Mouse (Mus musculus) telencephalon, adult 2 months (tissue): ENCODE results near the gene Zfp326.
"Not testable (repeated sequence)": the region's sequence is repeated elsewhere in the genome, so short reads cannot be mapped to it uniquely, and the experiment has no call there.

Experiments
- DNase-seq: peaks from one replicate; pipeline ENCODE4 v3.0.0-alpha.2; 2011; ENCODE audit warnings: low read depth, low spot score

Zfp326 gene

DNA sequence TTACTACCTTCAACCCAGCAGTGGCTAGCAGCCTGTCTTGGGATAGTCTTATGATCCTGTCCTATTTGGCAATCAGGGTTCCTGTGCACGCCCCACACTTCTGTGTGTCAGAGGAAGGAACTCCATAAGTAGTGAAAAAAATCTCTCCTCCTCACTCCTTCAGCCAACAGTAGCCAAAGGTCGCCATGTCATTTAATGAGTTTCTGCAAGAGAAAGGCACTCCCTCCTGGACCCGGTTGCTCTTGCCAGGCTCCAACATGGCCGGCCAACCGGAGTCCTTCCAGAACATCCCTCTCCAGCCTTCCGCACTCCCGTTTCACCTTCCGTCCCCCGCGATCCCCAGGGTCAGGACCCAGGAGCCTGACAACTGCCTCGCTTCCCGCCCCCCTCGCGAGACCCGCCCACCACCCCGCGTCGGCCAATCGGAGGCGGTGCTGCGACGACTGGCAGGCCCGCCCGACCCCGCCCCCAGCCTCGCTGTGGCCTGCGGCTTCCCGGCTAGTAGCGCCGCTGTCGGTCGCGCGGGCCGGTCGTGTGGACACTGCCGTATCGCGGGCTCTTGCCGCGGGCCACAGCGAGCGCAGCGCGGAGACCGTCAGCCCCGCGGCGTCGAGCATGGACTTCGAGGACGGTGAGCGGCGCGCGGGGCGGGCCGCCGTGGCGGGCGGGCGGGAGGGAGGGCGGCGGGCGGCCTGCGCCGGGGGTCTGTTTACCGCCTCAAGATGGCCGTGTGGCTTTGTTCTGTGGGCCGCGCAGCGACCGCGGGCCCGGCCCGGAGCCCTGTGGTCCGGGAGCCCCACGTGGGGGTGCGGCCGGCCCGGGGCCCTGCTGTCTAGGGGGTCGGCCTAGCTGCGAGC, at the start of gene Zfp326:
Zfp326 (plus strand) TSS at position 498 of the 857 bp plus-strand sequence.
- DNase-seq = peak; percentile 72

DNA sequence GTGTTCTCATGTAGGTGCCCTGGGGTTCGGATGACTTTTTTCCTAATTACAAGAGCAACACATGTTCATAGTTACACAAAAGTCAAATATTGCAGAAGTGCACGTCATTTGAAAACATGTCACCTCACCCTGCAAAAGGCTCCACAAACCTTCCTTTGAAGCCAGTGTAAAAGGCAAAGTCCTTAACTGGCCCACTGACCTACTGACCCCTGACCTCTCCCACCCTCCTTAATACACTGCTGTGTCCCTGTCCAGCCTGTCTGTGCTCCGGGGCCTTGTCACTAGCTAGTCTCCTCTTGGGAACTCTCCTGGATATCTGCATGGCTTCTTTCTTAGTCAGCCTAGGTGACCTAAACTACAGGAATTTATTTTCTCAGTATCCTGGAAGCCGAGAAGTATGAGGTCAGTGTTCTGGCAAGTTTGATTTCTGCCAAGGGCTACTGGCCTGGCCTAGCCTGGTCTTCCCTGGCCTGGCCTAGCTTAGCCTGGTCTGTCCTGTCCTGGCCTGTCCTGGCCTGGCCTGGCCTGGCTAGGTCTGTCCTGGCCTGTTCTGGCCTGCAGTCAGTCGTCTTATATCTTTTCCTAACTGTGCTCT, 49.4 kb upstream of the Zfp326 start:
- no peak for DNase-seq

DNA sequence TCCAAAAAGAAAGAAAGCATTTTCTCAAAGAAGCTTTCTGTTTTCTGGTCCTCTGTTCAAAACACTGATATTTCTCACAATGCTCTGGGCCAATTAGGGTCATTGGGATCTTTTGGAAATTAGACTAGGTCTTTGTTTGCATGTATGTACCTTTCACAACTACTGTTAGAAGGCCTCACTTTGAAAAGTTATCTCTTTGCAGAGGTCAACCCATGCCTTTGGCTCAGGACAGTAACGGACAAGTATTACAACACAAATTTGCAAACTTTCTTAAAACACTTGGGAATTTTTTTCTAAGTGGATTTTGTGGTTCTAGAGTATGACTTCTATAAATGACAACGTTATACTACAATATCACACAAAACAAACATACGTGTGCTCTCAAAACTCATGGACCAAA, 48.3 kb upstream of the Zfp326 start:
- DNase-seq = no peak

DNA sequence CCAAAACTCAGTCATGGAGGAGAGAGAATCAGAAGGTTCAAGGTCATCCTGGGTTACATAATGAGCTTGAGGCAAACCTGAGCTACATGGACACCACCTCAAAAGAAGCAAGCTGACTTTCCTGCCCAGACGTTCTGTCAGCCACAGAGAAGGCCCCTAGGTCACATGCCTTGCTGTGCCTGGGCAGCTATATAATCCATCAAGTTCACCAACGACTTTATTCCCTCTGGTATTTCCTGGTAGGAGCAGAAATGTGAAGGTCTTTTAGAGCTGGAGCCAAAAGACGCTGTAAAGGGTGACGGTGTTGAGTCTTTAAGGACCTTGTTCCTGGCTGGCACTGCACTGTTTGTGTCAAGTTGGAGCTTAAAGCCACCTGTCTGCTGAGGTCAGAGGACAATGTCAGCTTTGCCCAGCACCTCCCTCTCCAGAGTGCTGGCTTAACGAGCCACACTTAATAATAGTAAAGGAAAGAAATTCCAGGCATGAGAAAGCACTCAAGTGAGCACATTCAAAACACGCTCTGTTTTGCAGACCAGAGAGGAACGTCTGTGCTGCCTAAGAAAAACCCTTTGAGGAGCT, 47.3 kb upstream of the Zfp326 start:
- DNase-seq = no peak

DNA sequence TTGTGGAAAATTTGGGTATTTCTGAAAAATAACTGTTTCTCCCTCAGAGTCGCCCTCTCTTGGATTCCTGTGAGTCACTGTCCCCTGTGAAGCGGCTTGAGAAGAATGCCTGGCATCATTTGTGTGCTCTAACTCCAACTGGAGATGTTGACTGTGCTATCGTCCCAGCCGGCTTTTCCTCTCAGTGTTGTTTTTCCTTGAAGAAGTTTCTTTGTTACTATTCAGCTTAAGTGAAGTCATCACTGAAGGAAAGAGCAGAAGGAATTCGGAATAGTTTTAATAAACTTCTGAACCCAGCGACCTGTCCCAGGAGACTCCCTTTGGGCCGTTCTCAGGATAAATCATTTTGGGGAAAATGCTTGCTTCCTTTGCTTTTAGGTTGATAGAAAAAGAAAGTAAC, 44.2 kb upstream of the Zfp326 start:
- DNase-seq = no peak

DNA sequence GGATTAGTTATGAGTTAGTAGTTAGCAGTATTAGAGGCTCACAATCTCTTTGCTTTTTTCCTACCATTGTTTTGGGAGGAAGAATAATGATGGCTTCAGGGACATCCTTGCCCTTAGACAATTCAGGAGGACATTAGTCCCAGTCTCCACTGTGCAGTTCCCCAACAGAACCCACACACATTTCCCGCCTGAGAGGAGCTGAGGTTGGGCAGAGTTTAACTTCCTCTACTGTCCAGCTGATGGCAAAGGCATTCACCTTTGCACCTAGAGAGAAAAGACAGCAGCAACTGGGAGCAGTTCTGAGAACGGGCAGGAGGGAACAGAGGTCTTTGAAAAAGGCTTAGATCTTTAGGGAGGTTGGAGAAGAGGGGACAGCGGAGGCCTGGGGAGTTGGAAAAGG, 42.4 kb upstream of the Zfp326 start:
- no peak for DNase-seq

DNA sequence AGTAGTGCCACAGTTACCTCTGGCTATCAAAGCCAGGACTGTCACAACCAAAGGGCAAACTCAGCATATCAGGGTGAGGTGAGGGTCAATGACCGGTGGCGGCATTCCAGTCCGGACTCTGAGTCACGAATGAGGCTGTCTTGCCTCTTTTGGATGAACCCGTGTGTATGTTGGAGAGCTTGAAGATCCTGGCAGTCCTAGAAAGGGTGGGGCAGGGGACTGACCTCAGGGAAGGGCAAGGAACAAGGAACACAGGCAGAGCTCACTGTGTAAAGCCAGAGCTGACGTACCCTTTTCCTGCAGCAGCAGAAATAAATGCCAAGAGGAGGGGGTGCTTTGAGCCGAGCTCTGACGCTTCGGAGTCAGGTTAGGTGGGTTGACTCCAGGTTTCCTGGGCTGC, 40.4 kb upstream of the Zfp326 start:
- no peak for DNase-seq

DNA sequence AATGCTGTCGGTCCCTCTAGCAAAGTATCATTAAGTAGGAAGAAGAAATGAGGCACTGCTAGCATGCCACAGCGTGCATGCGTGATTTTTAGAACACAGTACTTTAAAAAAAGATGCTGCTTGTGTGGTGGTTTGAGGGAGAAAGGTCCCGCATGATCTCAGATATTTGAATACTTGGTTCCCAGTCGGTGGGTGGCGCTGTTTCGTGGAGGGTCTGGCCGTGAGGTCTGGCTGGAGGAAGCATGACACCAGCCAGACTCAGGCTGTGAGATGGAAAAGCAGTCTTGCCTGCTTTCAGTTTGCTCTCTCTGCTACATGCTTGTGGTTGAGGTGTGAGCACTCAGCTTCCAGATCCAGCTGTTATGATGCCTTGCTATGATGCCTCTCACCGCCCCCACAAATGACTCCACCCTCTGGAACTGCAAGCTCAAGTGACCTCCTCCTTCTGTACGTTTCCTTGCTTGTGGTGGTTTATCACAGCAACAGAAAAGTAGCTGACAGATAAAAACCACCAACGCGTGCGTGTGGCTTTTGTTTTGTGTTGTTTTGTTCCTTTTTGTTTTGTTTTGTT, 36.5 kb upstream of the Zfp326 start:
- DNase-seq = no peak

DNA sequence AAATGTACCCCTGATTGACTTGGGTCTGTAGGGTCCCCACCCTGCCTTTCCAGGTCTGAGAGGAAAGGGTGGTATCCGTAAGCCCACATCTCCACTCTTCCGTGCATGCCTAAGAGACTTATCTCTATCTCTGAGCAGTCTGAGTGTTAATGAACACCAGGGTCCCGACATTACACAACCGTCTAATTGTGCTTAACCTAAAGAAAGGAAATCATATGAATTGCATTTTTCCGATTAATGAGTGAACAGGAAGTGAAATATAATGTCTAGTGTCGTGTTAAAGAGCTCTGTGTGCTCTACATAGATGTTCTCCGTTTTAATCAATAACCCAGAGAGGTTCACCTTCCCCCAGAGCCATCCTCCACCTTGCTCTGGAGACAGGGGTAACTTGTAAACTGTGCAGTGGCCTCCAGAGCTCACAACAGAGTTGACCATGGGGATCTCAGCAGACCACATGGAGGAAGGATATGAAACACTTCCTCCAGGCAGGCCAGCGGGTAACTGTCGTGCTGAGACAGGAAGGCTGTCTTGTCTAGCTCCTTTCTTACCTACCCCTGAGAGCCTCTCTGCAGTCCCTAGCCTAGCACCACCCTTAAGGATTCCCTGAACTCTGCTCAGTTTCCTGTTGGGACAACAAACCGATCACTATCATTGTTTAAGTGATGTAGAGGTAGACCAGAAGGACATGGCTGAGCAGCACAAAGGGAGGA, 32.2 kb upstream of the Zfp326 start:
- no peak for DNase-seq

DNA sequence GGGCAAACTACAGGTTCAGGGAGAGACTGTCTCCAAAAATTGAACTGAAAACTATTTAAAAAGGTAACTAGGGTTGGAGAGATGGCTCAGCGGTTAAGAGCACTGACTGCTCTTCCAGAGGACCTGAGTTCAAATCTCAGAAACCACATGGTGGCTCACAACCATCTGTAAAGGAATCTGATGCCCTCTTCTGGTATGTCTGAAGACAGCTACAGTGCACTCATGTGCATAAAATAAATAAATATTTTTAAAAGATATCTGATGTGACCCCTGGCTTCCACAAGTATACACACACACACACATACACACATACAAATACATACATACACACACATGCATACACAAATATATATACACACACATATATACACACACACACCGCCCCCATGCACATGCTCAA, 31.3 kb upstream of the Zfp326 start:
- DNase-seq = no peak

DNA sequence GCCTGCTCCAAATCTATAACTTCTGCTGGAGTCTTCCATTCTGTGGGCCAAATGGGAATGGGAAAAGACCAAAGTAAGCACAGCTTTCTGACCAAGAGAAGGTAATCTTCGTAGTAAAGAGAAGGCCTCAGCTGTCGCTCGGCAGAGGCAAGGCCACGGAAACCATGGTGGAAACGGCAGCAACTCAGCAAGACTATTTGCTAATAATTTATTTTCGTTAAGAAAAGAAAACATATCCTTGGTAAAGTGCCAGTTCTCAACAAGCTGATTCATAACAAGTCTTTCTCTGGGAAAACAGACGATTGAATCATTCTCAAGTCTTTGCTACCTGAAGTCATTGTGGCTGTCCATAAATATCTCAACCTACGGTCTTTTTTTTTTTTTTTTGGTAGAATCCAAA, 28.6 kb upstream of the Zfp326 start:
- no peak for DNase-seq

DNA sequence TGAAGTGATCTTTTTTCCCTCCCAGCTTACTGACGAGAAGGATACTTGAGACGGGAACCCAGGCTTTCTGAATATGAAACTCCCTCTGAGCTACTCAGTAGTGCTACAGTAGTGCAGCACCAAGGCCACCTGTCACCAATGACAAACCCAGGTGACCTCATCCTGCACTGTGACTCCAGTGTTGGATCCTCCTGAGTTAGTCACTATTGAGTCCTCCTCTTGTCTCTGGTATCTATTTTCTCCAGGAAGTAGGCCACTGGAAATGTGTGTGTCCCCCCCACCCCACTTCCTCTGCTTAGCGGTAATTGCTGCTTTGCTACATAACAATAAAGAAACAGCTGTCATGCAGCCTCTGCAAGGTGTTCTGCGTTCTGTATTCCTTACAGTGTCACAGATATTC, 27.1 kb upstream of the Zfp326 start:
- no peak for DNase-seq

DNA sequence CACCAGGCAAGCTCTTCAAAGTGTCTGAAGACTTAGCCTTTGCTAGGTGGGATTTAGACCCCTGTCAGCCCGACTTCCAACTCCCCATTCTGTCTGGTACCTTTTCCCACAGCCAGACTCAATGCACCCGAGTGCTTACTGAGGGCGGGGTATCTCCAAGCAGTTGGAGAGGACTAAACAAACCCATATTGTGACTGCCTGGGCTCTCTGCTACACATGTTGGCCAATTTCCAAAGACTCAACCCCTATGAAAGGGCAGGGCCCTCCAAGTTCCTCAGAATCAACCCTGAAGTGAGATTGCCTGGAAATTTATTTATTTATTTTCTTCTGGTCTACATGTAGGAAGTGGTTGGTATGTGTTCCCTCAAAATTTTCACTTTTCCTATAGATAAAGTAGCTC, 26.7 kb upstream of the Zfp326 start:
- no peak for DNase-seq

DNA sequence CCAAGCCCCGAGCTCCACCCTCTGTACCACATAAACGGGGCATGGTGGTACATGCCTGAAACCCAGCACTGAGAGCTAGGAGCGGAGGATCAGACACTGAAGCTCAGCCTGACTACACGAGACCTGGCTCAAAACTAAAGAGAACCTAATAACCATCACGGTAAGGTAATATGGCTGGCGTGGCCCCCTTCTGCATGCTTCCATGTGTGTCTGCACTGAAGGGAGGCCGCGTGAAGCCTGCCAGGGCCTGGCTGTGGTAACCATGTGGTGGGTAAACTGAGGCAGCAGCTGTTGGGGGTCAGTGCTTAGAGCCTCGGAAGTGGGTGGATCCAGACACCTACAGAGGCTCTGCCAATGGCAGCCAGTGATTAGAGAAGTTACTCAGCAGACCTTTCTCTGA, 23.1 kb upstream of the Zfp326 start:
- no peak for DNase-seq

DNA sequence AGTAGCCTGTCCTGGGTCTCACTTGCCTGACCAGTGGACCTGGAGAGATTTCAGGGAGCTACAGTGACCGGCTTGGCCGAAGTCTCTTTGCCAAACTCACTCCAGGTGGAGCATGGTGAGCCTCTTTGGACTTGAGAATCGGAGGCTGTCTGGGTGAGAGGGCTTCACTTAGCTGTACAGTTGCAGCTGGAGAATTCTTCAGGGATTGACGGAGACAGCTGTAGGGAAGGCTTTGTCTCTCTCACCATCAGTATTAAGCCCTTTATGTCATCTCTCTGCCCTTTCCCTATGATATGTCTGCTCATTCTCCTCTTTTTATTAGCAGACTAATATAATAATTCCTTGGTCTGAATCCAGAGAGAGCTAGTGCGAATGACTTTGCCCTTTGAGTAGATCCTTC, 18.9 kb upstream of the Zfp326 start:
- no peak for DNase-seq

DNA sequence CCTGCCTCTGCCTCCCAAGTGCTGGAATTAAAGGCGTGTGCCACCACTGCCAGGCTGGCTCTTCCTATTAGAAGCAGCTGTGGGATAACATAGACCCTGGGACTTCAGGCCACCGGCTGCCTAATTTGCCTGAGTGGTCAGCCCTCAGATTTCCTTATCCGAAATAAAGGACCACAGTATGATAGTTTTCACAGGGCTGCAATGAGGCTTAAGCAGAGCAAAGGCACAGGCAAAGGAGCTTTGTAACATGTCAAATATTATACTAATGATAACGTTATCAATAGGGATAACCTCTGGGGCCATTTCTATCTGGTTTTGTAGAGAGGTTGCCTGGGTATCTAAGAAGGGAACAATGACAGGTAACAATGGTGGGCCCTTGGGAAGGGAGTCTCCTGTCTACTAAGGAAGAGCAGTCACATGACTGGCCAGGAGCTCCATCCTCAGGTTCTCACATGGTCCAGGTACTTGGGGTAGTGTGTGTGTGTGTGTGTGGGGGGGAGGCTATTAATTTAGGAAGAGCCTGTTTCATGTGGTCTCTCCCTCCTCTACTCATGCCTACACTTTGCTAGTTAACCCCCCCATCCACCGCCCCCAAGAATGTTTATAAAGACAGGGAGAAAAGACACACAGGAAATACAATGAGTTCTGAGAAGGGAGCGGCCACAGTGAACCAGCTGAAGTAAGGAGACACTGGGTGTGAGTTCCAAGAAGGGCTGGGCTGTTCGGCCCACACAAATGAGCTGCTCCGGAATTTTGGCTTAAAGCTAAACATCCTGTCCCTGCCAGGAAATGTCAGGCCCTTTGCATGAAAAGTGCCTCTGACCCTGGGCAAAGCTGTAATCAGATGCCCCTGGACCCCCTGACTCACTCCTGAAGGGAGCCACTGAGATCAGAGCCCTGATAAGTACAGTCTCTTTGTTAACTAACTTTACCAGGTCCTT, 17.3 kb upstream of the Zfp326 start:
- no peak for DNase-seq

DNA sequence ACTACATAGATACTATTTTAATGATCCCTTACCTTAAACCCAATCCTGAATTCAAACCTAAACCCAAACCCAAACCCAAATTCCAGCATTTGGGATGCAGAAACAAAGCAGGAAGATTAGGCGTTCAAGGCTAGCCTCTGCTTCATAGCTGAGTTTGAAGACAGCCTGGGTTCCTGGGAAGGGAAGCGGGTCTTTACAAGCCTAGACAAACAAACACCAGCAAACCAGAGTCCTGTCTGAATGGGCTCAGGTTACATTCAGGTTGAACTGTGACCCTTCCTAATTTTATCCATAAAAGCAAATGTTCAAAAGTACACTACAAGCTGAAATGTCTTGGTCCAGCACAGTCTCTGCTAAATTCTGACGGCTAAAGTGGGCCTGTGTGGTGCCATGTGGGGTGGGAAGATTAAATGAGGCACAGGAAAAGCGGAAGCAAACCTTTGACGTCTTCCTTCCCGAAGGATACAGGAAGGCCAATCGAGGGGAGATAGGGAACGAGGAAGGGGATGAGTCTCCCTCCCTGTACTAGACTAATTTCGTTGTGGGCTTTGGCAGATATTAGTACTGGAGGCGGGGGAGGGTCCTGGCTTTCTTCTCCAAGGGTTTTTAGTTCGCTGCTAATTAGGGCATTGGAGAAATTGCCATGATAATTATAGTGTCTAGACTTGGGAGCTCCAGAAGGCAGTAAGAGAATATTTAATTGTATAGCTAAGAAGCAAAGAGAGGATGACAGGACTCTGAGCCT, 16.5 kb upstream of the Zfp326 start:
- no peak for DNase-seq

DNA sequence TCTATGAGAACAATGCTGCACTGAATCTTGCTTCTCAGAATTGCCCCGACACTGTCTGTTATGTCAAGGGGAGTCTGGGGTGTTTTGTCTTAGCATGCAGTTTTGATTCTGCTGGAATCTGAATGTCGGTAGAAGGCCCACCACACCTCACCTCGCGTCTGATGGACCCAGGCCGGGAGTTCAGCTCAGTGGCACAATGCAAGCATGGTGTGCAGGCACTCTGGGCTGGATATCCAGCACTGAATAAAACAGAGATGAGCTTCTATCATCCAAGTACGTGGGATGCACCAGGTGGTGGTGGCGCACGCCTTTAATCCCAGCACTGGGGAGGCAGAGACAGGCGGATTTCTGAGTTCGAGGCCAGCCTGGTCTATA, 15.9 kb upstream of the Zfp326 start:
- DNase-seq = no peak

DNA sequence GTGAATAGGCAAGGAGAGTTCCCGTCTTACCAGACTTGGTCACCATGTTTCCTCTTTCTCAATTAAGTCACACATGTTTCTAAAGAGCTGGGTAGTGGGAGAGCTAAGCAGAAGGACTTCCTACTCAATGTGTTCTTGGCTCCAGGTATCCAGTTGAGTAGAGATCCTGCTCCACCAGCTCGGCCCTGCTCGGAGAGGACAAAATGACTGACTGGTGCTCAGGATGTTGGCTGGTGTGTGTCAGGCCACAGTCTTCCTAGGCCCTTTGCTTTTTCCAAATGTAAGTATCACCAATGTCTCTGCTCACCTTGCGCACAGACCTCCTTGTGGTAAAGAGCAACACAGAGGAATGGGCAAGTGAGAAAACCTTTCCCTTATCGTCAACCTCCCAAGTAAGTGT, 14.7 kb upstream of the Zfp326 start:
- DNase-seq = no peak

DNA sequence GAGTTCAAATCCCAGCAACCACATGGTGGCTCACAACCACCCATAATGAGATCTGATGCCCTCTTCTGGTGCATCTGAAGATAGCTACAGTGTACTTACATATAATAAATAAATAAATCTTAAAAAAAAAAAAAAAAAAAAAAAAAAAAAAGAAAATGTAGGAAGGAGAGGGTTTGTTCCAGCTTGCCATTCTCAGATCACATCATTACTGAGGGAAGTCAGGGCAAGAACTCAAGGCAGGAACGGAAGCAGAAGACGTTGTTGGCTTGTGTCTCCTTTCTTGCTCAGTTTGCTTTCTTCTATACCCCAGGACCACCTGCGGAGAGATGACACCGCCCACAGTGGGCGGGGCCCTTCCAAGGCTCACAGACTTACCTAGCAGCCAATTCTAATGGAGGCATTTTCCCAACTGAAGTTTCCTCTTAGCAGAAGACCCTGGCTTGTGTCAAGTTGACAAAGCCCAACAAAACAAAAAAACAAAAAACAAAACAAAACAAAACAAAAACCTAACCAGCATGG, 11.2 kb upstream of the Zfp326 start:
- DNase-seq = not testable (repeated sequence)
